Mouse (Mus musculus): ENCODE data around the gene Bcdin3d. TPM values are rescaled to one million over a fixed set of nuclear protein-coding genes. Genes with fewer than 3 reads are reported as not detected.
A peak's percentile ranks its signal among the peaks of the same experiment; 100 is the strongest.

Bcdin3d gene
- polyA plus RNA-seq, 1 experiment from 2014 or later = 12.6 TPM

GRCm38 (mm10) chr15:99484745-99485144 is 10.2 kb upstream of the Bcdin3d start:
- Histone ChIP-seq H3K4me2 (replicated peaks; ENCODE audit: low read depth) (no peak overlapping the region), H3K36me3 (ENCODE audit: control insufficient read depth, insufficient read depth) (no peaks in the 10 kb centered on the region), H3K4me1 (replicated peaks; ENCODE audit: control insufficient read depth, insufficient read depth, low read length) (no peaks in the 10 kb centered on the region), H3K27me3 (replicated peaks; ENCODE audit: control insufficient read depth, insufficient read depth, low read length) (0 out of 2 replicates have a peak, but pooled peaks cover 3% of the 10 kb centered on the region), H3K4me3 (ENCODE audit: low read depth, low read length) (no peak overlapping the region), H3K9ac (ENCODE audit: low read depth, low read length) (no peak overlapping the region), H3K9me3 (ENCODE audit: control insufficient read depth) (no peaks in the 10 kb centered on the region), H3K27ac (ENCODE audit: low read depth, low read length) (no peak overlapping the region)
- WGBS = 53% methylated on average over 6 of the region's 6 CpGs
- no peak for TF ChIP-seq CTCF (IDR thresholded peaks at IDR 0.05; ENCODE audit: low read depth)
- no peak for ATAC-seq

GRCm38 (mm10) chr15:99475814-99476213 is 1.3 kb upstream of the Bcdin3d start:
- H3K36me3 ChIP-seq (ENCODE audit: control insufficient read depth, insufficient read depth) = no peaks in the 10 kb centered on the region
- H3K9me3 ChIP-seq (ENCODE audit: control insufficient read depth) = no peaks in the 10 kb centered on the region
- no peak for TF ChIP-seq CTCF (IDR thresholded peaks at IDR 0.05; ENCODE audit: low read depth)
- H3K4me1 ChIP-seq (replicated peaks; ENCODE audit: control insufficient read depth, insufficient read depth, low read length) = no peaks in the 10 kb centered on the region
- no peak overlapping the region for H3K27ac ChIP-seq (ENCODE audit: low read depth, low read length)
- 79% methylated on average over 1 of the region's 1 CpGs for WGBS
- peaks cover 4% of the 10 kb centered on the region; the same call in 1 of the 2 replicates for H3K27me3 ChIP-seq (replicated peaks; ENCODE audit: control insufficient read depth, insufficient read depth, low read length)
- H3K9ac ChIP-seq (ENCODE audit: low read depth, low read length) = no peak overlapping the region
- H3K4me3 ChIP-seq (ENCODE audit: low read depth, low read length) = no peak overlapping the region
- H3K4me2 ChIP-seq (replicated peaks; ENCODE audit: low read depth) = no peak overlapping the region
- ATAC-seq = no peak

GRCm38 (mm10) chr15:99473801-99474575 is 542 bp downstream of the Bcdin3d start:
- peak; percentile 58 for ATAC-seq
- WGBS = 5% methylated on average over 38 of the region's 38 CpGs

GRCm38 (mm10) chr15:99472972-99473371 is 1.6 kb downstream of the Bcdin3d start:
- no peak for TF ChIP-seq CTCF (IDR thresholded peaks at IDR 0.05; ENCODE audit: low read depth)
- Histone ChIP-seq H3K27me3 (replicated peaks; ENCODE audit: control insufficient read depth, insufficient read depth, low read length) (peaks cover 4% of the 10 kb centered on the region; the same call in 1 of the 2 replicates), H3K4me2 (replicated peaks; ENCODE audit: low read depth) (no peak overlapping the region), H3K4me3 (ENCODE audit: low read depth, low read length) (no peak overlapping the region), H3K9me3 (ENCODE audit: control insufficient read depth) (no peaks in the 10 kb centered on the region), H3K36me3 (ENCODE audit: control insufficient read depth, insufficient read depth) (0 out of 2 replicates have a peak, but pooled peaks cover 5% of the 10 kb centered on the region), H3K27ac (ENCODE audit: low read depth, low read length) (no peak overlapping the region), H3K4me1 (replicated peaks; ENCODE audit: control insufficient read depth, insufficient read depth, low read length) (no peaks in the 10 kb centered on the region), H3K9ac (ENCODE audit: low read depth, low read length) (no peak overlapping the region)
- ATAC-seq = no peak
- WGBS = 89% methylated on average over 7 of the region's 7 CpGs

More at GRCm38 (mm10) chr15:99473801-99474575, 542 bp downstream of the Bcdin3d start:
- Histone ChIP-seq H3K4me2 (replicated peaks; ENCODE audit: low read depth) (peak overlapping the region; percentile 81), H3K9ac (ENCODE audit: low read depth, low read length) (peak overlapping the region; percentile 60), H3K9me3 (ENCODE audit: control insufficient read depth) (no peaks in the 10 kb centered on the region), H3K27me3 (replicated peaks; ENCODE audit: control insufficient read depth, insufficient read depth, low read length) (peaks cover 4% of the 10 kb centered on the region; the same call in 1 of the 2 replicates), H3K4me3 (ENCODE audit: low read depth, low read length) (peak overlapping the region; percentile 70), H3K36me3 (ENCODE audit: control insufficient read depth, insufficient read depth) (0 out of 2 replicates have a peak, but pooled peaks cover 5% of the 10 kb centered on the region), H3K27ac (ENCODE audit: low read depth, low read length) (peak overlapping the region; percentile 54), H3K4me1 (replicated peaks; ENCODE audit: control insufficient read depth, insufficient read depth, low read length) (no peaks in the 10 kb centered on the region)
- no peak for TF ChIP-seq CTCF (IDR thresholded peaks at IDR 0.05; ENCODE audit: low read depth)

- H3K27me3 ChIP-seq (replicated peaks; ENCODE audit: control insufficient read depth, insufficient read depth, low read length) = peaks cover 4% of the 10 kb centered on the region; the same call in 1 of the 2 replicates
- no peak overlapping the region for H3K9ac ChIP-seq (ENCODE audit: low read depth, low read length)
- H3K4me3 ChIP-seq (ENCODE audit: low read depth, low read length) = no peak overlapping the region
- no peak for TF ChIP-seq CTCF (IDR thresholded peaks at IDR 0.05; ENCODE audit: low read depth)
- no peak overlapping the region for H3K27ac ChIP-seq (ENCODE audit: low read depth, low read length)
- no peak for ATAC-seq
- H3K4me2 ChIP-seq (replicated peaks; ENCODE audit: low read depth) = no peak overlapping the region
- WGBS = 77% methylated on average over 14 of the region's 14 CpGs
- no peaks in the 10 kb centered on the region for H3K9me3 ChIP-seq (ENCODE audit: control insufficient read depth)
- H3K4me1 ChIP-seq (replicated peaks; ENCODE audit: control insufficient read depth, insufficient read depth, low read length) = no peaks in the 10 kb centered on the region
- H3K36me3 ChIP-seq (ENCODE audit: control insufficient read depth, insufficient read depth) = 0 out of 2 replicates have a peak, but pooled peaks cover 5% of the 10 kb centered on the region
Observed at GRCm38 (mm10) chr15:99471677-99472063, 2.9 kb downstream of the Bcdin3d start.

GRCm38 (mm10) chr15:99470971-99471676 is 3.4 kb downstream of the Bcdin3d start:
- no peak overlapping the region; the same call in 1 of the 2 replicates for H3K4me2 ChIP-seq (replicated peaks; ENCODE audit: low read depth)
- no peaks in the 10 kb centered on the region for H3K4me1 ChIP-seq (replicated peaks; ENCODE audit: control insufficient read depth, insufficient read depth, low read length)
- H3K9ac ChIP-seq (ENCODE audit: low read depth, low read length) = no peak overlapping the region
- H3K27ac ChIP-seq (ENCODE audit: low read depth, low read length) = no peak overlapping the region
- peak; percentile 80 for TF ChIP-seq CTCF (IDR thresholded peaks at IDR 0.05; ENCODE audit: low read depth)
- no peak for ATAC-seq
- H3K9me3 ChIP-seq (ENCODE audit: control insufficient read depth) = no peaks in the 10 kb centered on the region
- no peak overlapping the region for H3K4me3 ChIP-seq (ENCODE audit: low read depth, low read length)
- peaks cover 4% of the 10 kb centered on the region; the same call in 1 of the 2 replicates for H3K27me3 ChIP-seq (replicated peaks; ENCODE audit: control insufficient read depth, insufficient read depth, low read length)
- 0 out of 2 replicates have a peak, but pooled peaks cover 5% of the 10 kb centered on the region for H3K36me3 ChIP-seq (ENCODE audit: control insufficient read depth, insufficient read depth)
- WGBS = 52% methylated on average over 17 of the region's 17 CpGs
